ENCODE assay signal across 12 mouse cellular contexts in the genomic region with DNA sequence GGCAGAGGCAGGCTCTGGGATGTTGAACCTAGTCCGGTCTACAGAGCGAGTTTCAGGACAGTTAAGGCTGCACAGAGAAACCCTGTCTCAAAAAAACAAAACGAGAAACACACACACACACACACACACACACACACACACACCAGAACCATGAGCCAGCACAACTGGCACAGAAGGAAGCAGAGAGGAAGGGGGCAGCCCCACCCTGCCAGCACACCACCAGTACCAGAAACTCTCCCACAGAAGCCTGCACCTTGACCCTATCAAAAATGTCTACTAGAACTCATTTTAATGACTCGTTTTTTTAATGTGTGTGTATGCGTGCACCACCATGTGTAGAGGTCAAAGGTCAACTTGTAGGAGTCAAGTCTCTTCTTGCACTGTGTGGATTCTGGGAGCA. TPM values are rescaled to one million over a fixed set of nuclear protein-coding genes. Genes with fewer than 3 reads are reported as not detected.
"Had no signal": no experiment of that assay in that cellular context is flagged by ENCODE, and none has a peak within 500 bp of the region (broad histone marks: within the 10 kb centered on the region; RNA-seq: fewer than 3 reads in every experiment).

No protein-coding gene starts in this region.

- ATAC-seq: midbrain, embryonic 13.5 days had no signal

- DNase-seq: kidney, adult 11 months; layer of hippocampus, adult 9-11 months; layer of hippocampus, postnatal 36 days; lung, adult 18-20 months; right cerebral cortex, adult 18-20 months; right cerebral cortex, postnatal 4 days; spleen, adult 18-20 months had no signal

RNA-seq across cellular contexts. Expression of gene 4921517D22Rik, which starts 44.1 kb away (rescaled TPM):
- total RNA-seq: layer of hippocampus, adult 18-20 months; layer of hippocampus, postnatal 36 days; left cerebral cortex, adult 8-10 months; left cerebral cortex, postnatal 25 days; midbrain, postnatal 0 days had no signal
